Mouse (Mus musculus): ENCODE data around the gene Dock8. TPM values are rescaled to one million over a fixed set of nuclear protein-coding genes. Genes with fewer than 3 reads are reported as not detected.
"Not testable (repeated sequence)": the region's sequence is repeated elsewhere in the genome, so short reads cannot be mapped to it uniquely, and the experiment has no call there.

Gene Dock8
- total RNA-seq, 2 experiments from 2014 or later = 2.0 to 4.3 TPM

DNA sequence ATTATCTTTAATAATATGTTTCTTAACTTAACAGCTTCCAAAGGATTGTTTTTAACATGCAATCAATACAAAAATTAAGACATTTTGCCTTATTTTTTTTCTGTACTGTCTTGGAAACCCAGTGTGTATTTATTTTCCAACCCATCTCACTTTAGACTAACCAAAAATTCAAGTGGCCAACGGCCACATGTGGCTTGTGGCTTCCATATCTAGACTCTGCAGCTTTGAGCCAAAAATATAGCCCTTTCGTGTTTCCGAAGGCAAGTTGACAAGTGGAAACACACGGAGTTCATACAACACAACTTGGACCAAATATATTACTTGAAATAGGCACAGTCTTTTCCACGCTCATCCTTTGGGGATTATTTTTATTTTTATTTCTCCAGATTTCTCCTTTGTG is 773 bp upstream of the Dock8 start:
- DNase-seq (ENCODE audit: low spot score in 2 of 2) = no peak

DNA sequence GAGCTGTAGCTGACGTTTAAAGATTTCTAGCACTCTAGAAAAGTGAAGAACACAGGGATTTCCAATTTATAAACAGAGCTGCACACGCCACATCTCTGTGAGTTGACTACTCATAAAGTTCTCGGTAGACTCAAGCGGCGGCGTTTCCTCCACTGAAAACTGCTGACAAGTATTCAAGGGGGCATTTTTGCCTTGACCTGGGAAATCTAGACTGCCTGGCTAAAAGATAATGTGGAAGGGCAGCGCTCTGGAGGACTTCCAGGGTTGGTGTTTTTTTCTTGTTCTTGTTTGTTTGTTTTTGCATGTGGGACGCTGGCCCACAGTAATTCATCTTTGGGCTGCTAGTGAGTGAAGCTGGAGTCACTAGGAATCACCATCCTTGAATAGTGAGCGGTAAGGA is 819 bp downstream of the Dock8 start:
- no peak for DNase-seq (ENCODE audit: low spot score in 2 of 2)

DNA sequence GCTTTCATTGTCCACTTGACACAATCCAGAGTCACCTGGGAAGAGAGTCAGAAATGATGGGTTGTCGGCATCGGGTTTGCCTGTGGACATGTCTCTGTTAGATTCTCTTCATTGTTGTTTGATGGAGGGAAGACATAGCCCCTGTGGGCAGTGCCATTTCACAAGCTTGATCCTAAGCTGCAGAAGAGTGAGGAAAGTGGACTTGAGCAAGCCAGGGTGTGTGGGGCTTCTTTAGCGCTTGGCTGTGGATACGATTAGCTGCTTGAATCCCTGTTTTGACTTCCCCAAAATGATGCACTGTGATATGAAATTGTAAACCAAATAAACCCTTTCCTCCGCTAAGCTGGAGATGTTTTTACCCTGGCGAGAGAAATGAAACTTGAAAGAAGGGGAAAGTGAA is 2.7 kb downstream of the Dock8 start:
- no peak for DNase-seq (ENCODE audit: low spot score in 2 of 2)

DNA sequence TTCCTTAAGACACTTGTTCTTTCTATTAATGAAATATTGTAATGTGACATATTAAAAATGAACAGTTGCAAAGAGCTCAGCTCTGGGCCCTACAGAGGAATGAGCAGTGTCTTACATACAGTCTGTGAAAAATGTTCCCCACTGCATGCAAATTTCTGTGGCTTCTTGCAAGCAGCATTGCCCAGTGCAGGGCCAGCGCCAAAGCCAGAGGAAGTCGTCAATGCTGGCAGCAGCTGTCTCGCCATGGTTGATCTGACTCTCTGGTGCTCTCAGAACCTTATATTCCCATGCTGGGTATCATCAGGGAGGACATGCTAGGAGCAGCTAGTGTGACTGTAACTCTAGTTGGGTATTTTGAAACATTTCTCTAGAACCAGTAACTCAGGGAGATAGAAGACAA is 3.5 kb downstream of the Dock8 start:
- DNase-seq (ENCODE audit: low spot score in 2 of 2) = no peak

DNA sequence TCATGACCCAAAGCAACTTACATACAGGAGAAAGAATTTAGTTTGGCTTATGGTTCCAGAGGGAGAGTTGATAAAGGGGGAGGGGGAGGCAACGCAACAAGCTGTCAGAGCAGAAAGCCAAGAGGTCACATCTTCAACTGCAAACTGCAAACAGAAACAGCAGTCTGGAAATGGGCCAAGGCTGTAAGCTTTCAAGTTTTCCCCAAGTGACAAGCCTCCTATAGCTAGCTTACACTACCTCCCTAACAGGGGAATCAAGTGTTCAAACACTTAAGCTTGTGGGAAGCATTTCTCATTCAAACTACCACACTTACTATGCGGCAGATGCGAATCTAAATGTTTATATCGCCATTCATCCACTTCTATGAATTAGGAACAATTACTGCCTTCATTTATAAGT is 4.5 kb downstream of the Dock8 start:
- DNase-seq (ENCODE audit: low spot score in 2 of 2) = no peak

DNA sequence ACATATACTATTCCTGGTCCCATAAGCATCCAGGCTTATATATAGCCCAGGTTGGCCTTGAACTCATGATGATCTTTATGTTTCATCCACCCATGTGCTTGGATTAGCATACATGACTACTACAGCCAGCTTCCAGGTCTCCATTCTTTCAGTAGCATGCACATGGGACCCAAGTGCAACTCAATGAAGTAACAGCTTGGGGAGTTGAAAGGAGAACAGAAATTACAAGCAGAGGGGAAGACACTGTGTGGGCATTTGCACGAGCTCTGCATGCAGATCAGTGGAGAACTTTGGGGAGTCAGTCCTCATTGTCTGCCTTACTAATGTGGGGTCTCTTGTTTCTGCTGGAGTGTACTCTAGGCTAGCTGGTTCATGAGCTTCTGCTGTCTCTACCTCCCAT is 7.4 kb downstream of the Dock8 start:
- no peak for DNase-seq (ENCODE audit: low spot score in 2 of 2)

DNA sequence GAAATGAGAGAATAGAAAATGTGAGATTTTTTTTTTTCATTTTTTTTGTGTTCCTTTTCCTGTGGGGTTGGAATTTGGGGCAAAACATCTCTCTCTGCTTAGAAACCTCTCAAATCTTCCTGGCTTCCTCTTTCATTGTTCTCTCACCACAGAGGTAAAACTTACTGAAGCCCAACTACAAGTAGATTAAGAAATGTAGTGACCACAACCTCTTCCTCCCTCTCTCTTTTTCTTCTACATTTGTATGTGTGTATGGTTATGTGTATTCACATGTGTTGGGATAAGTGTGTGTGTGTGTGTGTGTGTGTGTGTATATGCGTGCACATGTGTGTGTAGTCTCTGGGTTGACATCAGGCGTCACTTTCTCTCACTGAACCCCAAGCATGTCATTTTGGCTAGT is 9.2 kb downstream of the Dock8 start:
- DNase-seq (ENCODE audit: low spot score in 2 of 2) = no peak

DNA sequence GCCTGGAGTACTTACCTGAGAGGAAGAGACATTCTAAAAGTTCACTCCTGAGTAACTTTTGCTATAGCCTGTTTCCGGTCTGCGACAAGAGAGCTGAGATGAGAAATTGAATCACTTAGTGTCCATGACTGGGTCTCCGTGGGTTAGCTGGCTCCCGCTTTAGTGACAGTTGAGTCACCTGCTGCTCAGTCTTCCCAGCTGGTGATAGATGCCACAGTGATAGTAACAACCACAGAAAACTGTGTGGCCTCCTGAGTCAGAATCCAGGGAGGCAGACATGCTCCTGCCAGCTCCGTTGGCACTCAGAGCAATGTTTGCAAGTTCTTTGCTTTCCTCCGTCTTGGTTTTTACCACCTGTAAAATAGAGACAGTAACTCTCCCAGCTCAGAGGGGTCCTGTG is 23.4 kb downstream of the Dock8 start:
- no peak for DNase-seq (ENCODE audit: low spot score in 2 of 2)

DNA sequence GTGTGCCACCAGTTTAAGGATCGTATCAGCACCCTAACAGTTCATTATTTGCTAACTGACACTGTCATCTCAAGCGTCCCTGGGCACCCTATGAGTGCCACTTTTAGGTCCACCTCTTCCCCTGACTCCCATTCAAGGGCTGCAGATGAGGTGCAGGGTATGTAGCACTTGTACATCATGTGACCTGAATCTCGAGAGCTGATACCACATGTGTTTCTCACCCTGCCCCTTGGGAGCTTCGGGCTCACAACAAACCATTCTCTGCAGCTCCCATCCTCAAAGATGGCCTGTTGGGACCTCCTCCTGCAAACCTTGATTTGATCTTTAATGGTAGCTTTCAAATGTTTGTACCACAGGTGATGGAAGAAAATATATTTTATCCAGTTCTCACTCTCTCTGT is 32.4 kb downstream of the Dock8 start:
- DNase-seq (ENCODE audit: low spot score in 2 of 2) = no peak

DNA sequence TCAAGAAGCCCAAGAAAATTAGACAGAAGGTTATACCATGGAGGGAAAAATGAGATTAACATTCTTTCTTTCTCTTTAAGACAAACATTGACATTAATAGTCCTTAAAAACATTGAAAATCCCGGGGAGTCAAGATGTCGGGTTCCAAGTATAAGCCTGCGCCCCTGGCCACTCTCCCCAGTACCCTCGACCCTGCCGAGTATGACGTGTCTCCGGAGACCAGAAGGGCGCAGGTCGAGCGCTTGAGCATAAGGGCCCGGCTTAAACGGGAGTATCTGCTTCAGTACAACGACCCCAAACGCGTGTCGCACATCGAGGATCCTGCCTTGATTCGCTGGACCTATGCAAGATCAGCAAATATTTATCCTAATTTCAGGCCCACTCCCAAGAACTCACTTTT is 33.7 kb downstream of the Dock8 start:
- DNase-seq (ENCODE audit: low spot score in 2 of 2) = not testable (repeated sequence)

DNA sequence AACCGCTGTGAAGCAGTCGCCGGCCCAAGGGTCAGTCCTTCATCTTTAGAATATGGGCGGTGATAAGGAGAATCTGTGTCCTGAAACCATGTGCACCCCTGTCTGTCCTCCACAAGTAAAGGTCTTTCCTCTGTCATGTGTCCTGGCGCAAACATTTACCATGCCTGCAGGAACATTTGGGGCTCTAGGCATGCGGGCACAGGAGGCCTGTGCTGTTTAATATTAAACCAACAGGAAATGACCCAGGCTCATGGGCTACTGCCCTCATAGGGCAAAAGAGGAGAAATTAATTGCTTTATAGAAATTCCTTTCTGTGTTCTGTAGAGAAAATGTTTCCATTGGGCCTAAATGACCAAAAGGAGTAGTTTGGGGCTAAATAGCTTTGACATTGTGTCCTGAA is 36.5 kb downstream of the Dock8 start:
- no peak for DNase-seq (ENCODE audit: low spot score in 2 of 2)

DNA sequence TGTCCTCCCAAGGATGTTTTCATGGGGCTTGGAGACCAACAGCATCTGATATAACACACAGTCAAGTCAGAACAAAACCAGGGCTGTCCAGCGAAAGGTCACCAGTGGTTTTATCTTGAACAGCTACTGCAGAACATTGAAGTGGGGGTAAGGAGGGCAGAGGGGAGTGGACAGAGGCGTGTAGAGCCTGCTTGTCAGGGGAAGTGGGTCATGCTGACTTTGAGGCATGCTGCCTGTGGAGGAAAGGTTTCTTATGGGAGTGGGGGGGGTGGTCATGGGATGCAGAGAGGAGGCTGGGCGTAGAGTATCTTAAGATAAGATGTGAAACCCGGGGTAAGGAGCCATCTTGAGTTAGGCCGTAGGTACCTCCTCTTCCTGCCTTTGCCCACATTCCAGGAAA is 37.5 kb downstream of the Dock8 start:
- DNase-seq (ENCODE audit: low spot score in 2 of 2) = no peak

DNA sequence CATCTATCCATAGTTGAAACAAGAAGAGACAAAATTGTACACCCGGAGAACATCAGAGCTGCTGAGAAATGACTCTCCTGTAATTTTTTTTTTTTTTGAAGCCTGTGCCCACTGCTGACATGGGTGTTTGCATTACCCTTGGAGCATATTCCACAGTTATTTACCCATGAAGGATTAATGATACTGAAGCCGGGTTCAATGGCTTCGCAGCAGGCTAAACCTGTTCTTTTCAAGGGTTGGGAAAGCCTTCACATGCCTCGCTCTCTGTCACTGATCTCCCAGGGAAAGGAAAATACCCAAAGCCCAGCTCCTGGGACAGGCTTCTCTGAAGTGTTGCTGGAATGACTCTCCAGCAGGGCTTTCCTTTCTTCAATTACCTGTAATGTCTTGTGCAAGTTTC is 37.9 kb downstream of the Dock8 start:
- no peak for DNase-seq (ENCODE audit: low spot score in 2 of 2)

DNA sequence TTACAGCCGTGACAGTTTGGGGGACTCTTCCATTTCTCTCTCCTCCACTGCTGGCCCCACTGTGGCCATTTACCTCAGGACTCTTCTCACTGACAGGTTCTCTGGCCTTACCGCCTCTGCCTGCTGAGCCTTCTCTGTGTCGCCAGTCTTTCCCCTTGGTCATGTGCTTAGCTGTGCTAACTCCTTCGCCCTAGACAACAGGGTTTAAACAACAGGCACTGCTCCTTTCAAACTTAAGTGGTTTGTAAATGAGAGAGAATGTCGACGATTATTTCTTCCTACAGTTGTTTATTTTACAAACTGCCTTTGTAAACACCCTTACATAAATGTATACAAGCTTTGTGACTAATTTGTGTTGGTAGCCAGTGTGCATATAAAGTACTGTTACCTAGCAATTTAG is 39.0 kb downstream of the Dock8 start:
- no peak for DNase-seq (ENCODE audit: low spot score in 2 of 2)

DNA sequence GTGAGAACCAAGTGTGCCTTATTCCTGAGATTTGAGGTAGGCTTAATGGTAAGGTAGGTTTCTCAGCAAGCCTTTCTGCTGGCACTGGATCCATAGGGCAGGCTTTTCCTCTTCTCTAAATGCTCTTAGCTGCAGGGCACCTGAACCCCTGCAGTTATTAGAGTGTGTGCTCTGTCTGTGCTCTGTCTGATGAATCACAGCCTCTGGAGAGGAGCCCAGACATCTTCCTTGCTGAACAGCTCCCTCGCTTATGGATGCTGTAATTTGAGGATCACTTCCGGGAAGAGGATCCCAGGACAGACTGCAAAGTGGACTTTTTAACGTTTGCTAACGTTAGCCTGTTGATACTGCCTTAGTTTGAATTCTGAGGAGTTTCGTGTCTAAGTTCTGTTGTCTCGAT is 41.9 kb downstream of the Dock8 start:
- no peak for DNase-seq (ENCODE audit: low spot score in 2 of 2)

DNA sequence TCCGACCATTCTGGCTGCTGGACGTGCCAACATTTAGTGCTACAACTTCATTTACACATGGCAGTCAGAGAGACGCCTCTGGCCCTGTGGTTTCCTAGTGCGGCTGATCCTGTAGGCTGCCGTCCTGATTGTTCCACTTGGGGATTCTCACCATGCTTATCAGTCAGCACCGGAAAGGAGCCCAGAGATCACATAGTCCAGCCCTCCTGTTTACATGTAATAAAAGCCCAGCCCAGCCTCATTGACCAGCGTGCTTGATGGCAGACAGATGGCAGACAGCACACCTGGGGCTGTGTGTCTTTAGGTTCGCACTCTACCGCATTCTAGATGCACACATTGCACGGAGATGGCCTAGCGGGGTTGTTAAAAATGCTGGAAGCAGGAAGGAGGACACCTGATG is 43.6 kb downstream of the Dock8 start:
- no peak for DNase-seq (ENCODE audit: low spot score in 2 of 2)

DNA sequence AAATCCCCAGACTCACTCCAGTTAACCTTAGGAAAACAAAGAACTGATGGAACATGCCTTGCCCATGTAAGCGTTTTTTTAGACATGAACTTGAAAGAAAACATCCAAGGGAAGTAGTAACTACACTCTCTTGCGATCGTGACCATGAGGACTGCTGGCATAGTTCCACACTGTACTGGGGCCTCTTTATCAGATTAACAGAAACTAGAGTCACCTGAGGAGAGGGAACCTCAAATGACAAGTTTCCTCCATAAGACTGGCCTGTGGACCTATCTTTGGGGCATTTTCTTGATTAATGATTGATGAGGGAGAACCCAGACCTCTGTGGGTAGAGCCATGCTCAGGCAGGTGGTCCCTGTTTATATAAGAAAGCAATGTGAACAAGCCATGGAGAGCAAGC is 44.7 kb downstream of the Dock8 start:
- DNase-seq (ENCODE audit: low spot score in 2 of 2) = no peak

DNA sequence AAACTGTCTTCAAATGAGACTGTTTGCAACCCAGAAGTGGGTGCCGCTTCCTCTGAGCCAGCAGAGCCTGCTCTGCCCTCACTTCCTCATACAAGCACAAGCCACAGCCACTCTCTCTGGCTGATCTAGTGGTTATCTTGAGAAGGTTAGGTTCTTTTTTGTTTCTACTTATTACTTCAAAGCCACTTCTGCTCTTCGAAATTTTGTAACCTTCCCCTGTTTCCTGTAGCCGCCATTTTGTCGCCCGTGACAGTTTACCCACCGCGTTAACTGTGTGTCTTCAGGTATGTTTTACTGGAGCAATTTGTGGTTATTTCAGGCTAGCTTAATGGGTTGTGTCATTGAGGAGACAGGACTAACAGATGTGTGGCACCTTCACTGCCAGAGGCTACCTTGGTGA is 53.0 kb downstream of the Dock8 start:
- no peak for DNase-seq (ENCODE audit: low spot score in 2 of 2)

DNA sequence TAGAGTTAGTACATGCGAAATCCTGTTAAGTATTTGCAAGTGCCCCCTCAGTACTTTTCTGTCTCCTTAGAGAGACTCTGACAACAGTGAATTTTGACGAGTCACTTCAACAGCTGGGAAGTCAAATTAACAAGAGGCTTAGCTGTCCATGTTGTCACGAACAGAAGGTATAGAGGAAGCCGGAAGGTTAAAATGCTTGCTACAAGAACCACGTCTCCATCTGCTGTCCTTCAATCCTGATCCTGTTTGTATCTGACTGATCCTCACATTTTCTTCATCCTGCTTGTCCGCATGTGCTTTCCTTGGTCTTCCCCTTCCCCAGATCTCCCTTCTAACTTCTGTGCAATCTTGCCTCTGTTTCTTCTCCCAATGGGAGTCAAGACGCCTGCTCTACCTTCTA is 53.8 kb downstream of the Dock8 start:
- no peak for DNase-seq (ENCODE audit: low spot score in 2 of 2)

DNA sequence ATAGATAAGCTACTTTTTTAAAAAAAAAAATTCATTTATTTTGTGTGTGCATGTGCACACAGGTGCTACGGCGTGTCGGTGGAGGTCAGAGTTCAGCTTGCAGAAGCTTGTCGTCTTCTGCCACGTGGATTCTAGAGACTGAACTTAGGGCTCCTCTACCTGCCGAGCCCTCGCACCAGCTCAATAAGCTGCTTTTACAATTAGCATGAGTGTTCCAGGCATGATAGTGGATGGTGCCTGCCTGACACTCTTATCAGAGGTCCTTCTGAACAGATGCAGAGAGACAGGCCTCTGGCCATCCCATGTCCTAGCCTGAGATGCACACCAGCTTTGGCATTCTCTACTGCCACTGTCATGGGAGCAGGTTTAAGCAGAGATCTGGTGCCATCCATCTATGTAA is 55.7 kb downstream of the Dock8 start:
- DNase-seq (ENCODE audit: low spot score in 2 of 2) = no peak

DNA sequence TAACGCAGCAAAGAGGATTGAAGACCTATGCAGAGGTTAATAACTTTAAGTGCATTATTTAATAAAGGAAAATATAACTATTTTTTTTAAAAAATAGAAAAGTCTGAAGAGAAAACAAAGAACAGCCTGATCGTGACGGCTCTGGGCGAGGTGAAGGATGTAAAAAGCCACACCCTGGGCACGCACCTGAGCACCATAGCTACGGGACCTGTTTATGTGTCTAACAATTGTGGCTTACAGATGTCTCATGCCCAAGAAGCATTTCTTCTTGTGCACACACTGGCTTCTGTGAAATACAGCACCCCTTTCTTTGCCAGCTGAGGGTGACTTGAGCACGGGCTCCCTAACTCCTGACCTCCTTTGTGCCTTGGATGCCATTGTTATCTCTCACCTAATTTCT is 56.2 kb downstream of the Dock8 start:
- DNase-seq (ENCODE audit: low spot score in 2 of 2) = no peak

DNA sequence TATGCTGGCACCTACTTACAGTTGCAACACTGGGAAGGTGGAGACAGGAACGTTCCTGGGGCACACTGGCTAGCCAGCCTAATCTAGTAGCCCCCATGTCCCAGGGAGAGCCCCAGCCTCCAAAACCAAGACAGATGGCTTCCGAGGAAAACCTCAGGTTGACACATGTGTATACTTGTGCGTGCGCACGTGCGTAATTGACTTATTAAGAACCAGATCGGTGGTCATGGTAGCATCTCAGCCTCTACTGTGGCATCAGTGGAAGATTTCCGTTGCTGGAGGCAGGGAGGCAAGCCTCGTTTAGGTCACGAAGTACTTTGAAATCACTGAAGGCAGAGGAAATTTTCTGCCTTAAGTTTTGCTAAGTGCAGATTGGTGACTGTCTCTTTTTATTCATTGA is 56.9 kb downstream of the Dock8 start:
- DNase-seq (ENCODE audit: low spot score in 2 of 2) = no peak

DNA sequence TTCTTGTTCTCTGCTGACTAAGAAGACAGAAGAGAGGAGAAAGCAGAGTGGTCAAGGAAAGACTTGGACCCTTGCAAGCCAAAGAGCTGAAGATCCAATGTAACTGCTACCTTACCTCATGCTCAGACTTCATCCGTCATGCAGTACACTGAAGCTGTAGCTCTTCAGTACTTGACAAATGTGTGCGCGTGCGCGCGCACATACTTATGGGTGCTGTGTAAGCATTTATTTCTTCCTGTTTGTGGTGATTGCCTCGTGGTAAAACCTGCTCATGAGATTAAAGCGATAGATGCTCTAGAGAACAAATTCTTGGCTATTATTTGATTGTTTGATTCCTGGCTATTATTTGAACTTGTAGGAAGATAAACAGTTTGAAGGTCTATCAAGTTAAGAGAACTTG is 58.5 kb downstream of the Dock8 start:
- no peak for DNase-seq (ENCODE audit: low spot score in 2 of 2)

DNA sequence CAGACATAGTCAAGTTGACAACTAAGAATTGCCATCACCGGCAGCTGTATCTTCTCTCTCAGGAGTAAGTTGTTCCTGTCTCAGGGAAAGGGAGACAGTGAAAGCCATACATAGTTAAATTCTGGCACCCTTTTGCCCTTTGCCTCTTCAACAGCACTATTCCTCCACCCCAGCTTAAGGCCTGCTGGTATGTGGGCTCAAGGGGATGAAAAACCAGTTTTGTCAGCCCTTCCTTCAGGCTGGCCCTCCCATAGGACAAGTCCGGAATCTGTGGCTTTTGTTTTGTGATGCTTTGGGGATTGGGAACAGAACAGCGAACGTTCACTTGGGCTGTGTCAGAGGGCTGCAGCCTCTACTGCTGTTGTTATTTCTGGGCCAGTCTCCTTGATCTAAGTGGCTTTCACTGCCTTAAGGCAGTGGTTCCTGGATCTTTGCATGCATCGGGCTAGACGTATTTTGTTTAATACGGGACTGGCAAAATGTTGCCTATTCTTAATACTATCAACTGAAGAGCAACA is 60.6 kb downstream of the Dock8 start:
- DNase-seq (ENCODE audit: low spot score in 2 of 2) = no peak

Measured in layer of hippocampus, postnatal 14 days (tissue).